Mouse (Mus musculus) retina, postnatal 7 days (tissue): ENCODE data around the gene N4bp2l2.

ENCODE experiments used
- DNase-seq: peaks from one replicate; pipeline ENCODE4 v3.0.0-alpha.2; 2012; ENCODE audit warnings: low read depth, low spot score

N4bp2l2 gene

GRCm38 (mm10) chr5:150598202-150599119, 67.5 kb downstream of the N4bp2l2 start:
- no peak for DNase-seq

- DNase-seq = no peak
These were observed 68.9 kb downstream of the N4bp2l2 start, which contains the start of gene N4bp2l1 for GRCm38 (mm10) chr5:150597088-150597487. N4bp2l1 (minus strand) TSS chr5:150597188.

- no peak for DNase-seq
These were observed 70.5 kb downstream of the N4bp2l2 start for GRCm38 (mm10) chr5:150595366-150596016.

- no peak for DNase-seq
These were observed 71.2 kb downstream of the N4bp2l2 start for GRCm38 (mm10) chr5:150594649-150595339.

- peak; percentile 16 for DNase-seq
These were observed 72.0 kb downstream of the N4bp2l2 start for GRCm38 (mm10) chr5:150593756-150594648.

- DNase-seq = no peak
These were observed 72.9 kb downstream of the N4bp2l2 start for GRCm38 (mm10) chr5:150592904-150593755.

- no peak for DNase-seq
These were observed 73.6 kb downstream of the N4bp2l2 start for GRCm38 (mm10) chr5:150592186-150592903.

- no peak for DNase-seq
These were observed 76.0 kb downstream of the N4bp2l2 start for GRCm38 (mm10) chr5:150589945-150590344.

- DNase-seq = no peak
These were observed 81.7 kb downstream of the N4bp2l2 start for GRCm38 (mm10) chr5:150584337-150584729.

- DNase-seq = no peak
These were observed 82.2 kb downstream of the N4bp2l2 start for GRCm38 (mm10) chr5:150583622-150584336.

- no peak for DNase-seq
These were observed 82.8 kb downstream of the N4bp2l2 start for GRCm38 (mm10) chr5:150583181-150583580.

- DNase-seq = no peak
These were observed 84.8 kb downstream of the N4bp2l2 start for GRCm38 (mm10) chr5:150581180-150581579.

- no peak for DNase-seq
These were observed 87.3 kb downstream of the N4bp2l2 start for GRCm38 (mm10) chr5:150578613-150579171.

GRCm38 (mm10) chr5:150576832-150577231, 89.2 kb downstream of the N4bp2l2 start:
- no peak for DNase-seq

- DNase-seq = no peak
These were observed 91.1 kb downstream of the N4bp2l2 start for GRCm38 (mm10) chr5:150574885-150575284.

- no peak for DNase-seq
These were observed 91.6 kb downstream of the N4bp2l2 start for GRCm38 (mm10) chr5:150574403-150574802.

- DNase-seq = no peak
These were observed 95.3 kb downstream of the N4bp2l2 start for GRCm38 (mm10) chr5:150570496-150571219.

- no peak for DNase-seq
These were observed 99.0 kb downstream of the N4bp2l2 start for GRCm38 (mm10) chr5:150566971-150567370.
